Mouse (Mus musculus) lung, postnatal 36 days (tissue): Measurements from ENCODE around the gene Gm5286.
"Not testable (repeated sequence)": the region's sequence is repeated elsewhere in the genome, so short reads cannot be mapped to it uniquely, and the experiment has no call there.

Source experiments
- DNase-seq: peaks from one replicate; pipeline ENCODE4 v3.0.0; 2022; ENCODE audit warnings: mixed read lengths

Gene Gm5286

GRCm38 (mm10) chr3:94196414-94196813 lies at the start of gene Gm5286:
Gm5286 (plus strand) TSS chr3:94196714.
- DNase-seq, result not testable (repeated sequence)

- DNase-seq, result not testable (repeated sequence)
Measured at GRCm38 (mm10) chr3:94167351-94167750, 29.2 kb upstream of the Gm5286 start.

- not testable (repeated sequence) for DNase-seq
Measured at GRCm38 (mm10) chr3:94178093-94178492, 18.4 kb upstream of the Gm5286 start, which contains the start of gene Gm10696. Gm10696 (minus strand) TSS chr3:94178193.
